Mouse (Mus musculus): ENCODE results near the gene Spns3. TPM values are rescaled to one million over a fixed set of nuclear protein-coding genes. Genes with fewer than 3 reads are reported as not detected.

Spns3 gene
- polyA plus RNA-seq, 1 experiment = 0.02 TPM

- H3K27me3 ChIP-seq (ENCODE audit: control insufficient read depth, insufficient read depth, insufficient read length) = no peaks in the 10 kb centered on the region
- peaks cover 23% of the 10 kb centered on the region for H3K36me3 ChIP-seq (ENCODE audit: control insufficient read depth, insufficient read depth)
- H3K4me3 ChIP-seq = no peak overlapping the region
- H3ac ChIP-seq (ENCODE audit: control insufficient read depth, insufficient read length) = no peak overlapping the region
- TF ChIP-seq MYOD1 (IDR thresholded peaks at IDR 0.05; ENCODE audit: control insufficient read depth in 1 of 3, insufficient read length in 2 of 3, low read depth in 2 of 3) = no peak
- TF ChIP-seq POLR2AphosphoS2 (IDR thresholded peaks at IDR 0.05; ENCODE audit: insufficient read length, low read depth) = no peak
- TF ChIP-seq MYOG (IDR thresholded peaks at IDR 0.05; ENCODE audit: control insufficient read depth in 1 of 3, insufficient read depth in 1 of 3, insufficient read length in 2 of 3, low read depth in 2 of 3) = no peak
- no peak for TF ChIP-seq E2F4 (IDR thresholded peaks at IDR 0.05; ENCODE audit: insufficient read depth)
- no peak for TF ChIP-seq REST (IDR thresholded peaks at IDR 0.05; ENCODE audit: insufficient read depth, insufficient read length)
- no peak for TF ChIP-seq TCF12 (IDR thresholded peaks at IDR 0.05; ENCODE audit: insufficient read depth, poor library complexity, severe bottlenecking)
- TF ChIP-seq MAX (IDR thresholded peaks at IDR 0.05; ENCODE audit: low read depth) = no peak
- TF ChIP-seq CEBPB (IDR thresholded peaks at IDR 0.05; ENCODE audit: insufficient read depth, poor library complexity, severe bottlenecking) = no peak
- TF ChIP-seq SRF (IDR thresholded peaks at IDR 0.05; ENCODE audit: control insufficient read depth, insufficient read length, low read depth) = no peak
- no peak for TF ChIP-seq TCF3 (IDR thresholded peaks at IDR 0.05; ENCODE audit: insufficient read length, low read depth)
- TF ChIP-seq USF1 (IDR thresholded peaks at IDR 0.05; ENCODE audit: low read depth) = no peak
- no peak for TF ChIP-seq POLR2A (IDR thresholded peaks at IDR 0.05; ENCODE audit: insufficient read length, low read depth)
- H3K4me2 ChIP-seq (ENCODE audit: low read depth) = no peak overlapping the region
- no peaks in the 10 kb centered on the region for H3K79me2 ChIP-seq (ENCODE audit: control insufficient read depth, insufficient read depth)
These were observed 97.0 kb downstream of the Spns3 start for GRCm38 (mm10) chr11:72453105-72453953.

DNA sequence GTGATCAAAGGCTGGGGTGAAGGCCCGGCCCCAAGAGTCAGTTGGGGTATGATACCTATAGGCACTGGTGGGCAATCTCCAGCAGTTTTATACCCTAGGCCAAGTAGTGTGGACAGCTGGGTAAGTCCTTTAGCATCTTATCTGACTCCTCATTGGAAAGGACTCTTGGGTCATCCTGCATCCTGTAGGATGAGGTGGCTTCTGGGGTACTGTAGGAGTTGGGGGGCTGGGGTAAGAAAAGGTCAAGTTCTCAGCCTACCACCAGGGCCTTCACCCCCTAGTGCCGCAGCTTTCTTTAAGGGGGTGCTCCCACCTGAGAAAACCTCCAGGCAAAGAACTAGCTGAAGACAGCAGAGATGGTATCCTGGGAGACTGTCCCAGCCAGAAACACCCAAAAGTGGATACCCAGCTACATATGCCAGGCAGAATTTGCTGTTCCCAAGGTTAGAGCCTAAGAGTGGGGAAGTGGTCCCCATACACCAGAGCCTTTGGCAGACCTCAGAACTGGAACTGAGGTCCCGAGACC, 98.1 kb downstream of the Spns3 start:
- Histone ChIP-seq H3K4me3 (no peak overlapping the region), H3K27me3 (ENCODE audit: control insufficient read depth, insufficient read depth, insufficient read length) (no peaks in the 10 kb centered on the region), H3K36me3 (ENCODE audit: control insufficient read depth, insufficient read depth) (peaks cover 32% of the 10 kb centered on the region), H3ac (ENCODE audit: control insufficient read depth, insufficient read length) (no peak overlapping the region), H3K79me2 (ENCODE audit: control insufficient read depth, insufficient read depth) (no peaks in the 10 kb centered on the region), H3K4me2 (ENCODE audit: low read depth) (no peak overlapping the region)
- TF ChIP-seq REST (IDR thresholded peaks at IDR 0.05; ENCODE audit: insufficient read depth, insufficient read length) (no peak), USF1 (IDR thresholded peaks at IDR 0.05; ENCODE audit: low read depth) (no peak), TCF3 (IDR thresholded peaks at IDR 0.05; ENCODE audit: insufficient read length, low read depth) (no peak), CEBPB (IDR thresholded peaks at IDR 0.05; ENCODE audit: insufficient read depth, poor library complexity, severe bottlenecking) (no peak), E2F4 (IDR thresholded peaks at IDR 0.05; ENCODE audit: insufficient read depth) (no peak), MYOD1 (IDR thresholded peaks at IDR 0.05; ENCODE audit: control insufficient read depth in 1 of 3, insufficient read length in 2 of 3, low read depth in 2 of 3) (no peak), POLR2AphosphoS2 (IDR thresholded peaks at IDR 0.05; ENCODE audit: insufficient read length, low read depth) (no peak), MYOG (IDR thresholded peaks at IDR 0.05; ENCODE audit: control insufficient read depth in 1 of 3, insufficient read depth in 1 of 3, insufficient read length in 2 of 3, low read depth in 2 of 3) (no peak), MAX (IDR thresholded peaks at IDR 0.05; ENCODE audit: low read depth) (no peak), SRF (IDR thresholded peaks at IDR 0.05; ENCODE audit: control insufficient read depth, insufficient read length, low read depth) (no peak), TCF12 (IDR thresholded peaks at IDR 0.05; ENCODE audit: insufficient read depth, poor library complexity, severe bottlenecking) (no peak), POLR2A (IDR thresholded peaks at IDR 0.05; ENCODE audit: insufficient read length, low read depth) (no peak)

DNA sequence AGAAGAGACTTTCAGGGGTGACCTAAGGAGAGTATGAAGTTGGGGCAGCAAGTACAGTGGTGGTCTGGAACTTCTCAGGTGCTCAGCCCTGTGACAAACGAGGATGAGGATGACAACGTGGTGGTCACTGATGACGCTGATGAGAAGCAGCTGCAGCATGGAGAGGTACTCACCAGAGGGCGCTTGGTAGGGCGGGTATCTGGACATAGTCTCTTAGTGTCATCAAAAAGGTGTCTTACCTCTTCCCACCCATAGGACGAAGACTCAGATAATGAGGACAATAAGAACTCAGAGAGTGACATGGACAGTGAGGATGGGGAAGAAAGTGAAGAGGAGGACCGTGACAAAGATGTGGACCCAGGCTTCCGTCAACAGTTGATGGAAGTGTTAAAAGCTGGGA, 102.8 kb downstream of the Spns3 start:
- no peak for TF ChIP-seq E2F4 (IDR thresholded peaks at IDR 0.05; ENCODE audit: insufficient read depth)
- TF ChIP-seq TCF12 (IDR thresholded peaks at IDR 0.05; ENCODE audit: insufficient read depth, poor library complexity, severe bottlenecking) = no peak
- no peak for TF ChIP-seq POLR2AphosphoS2 (IDR thresholded peaks at IDR 0.05; ENCODE audit: insufficient read length, low read depth)
- TF ChIP-seq SRF (IDR thresholded peaks at IDR 0.05; ENCODE audit: control insufficient read depth, insufficient read length, low read depth) = no peak
- TF ChIP-seq MAX (IDR thresholded peaks at IDR 0.05; ENCODE audit: low read depth) = no peak
- no peak for TF ChIP-seq USF1 (IDR thresholded peaks at IDR 0.05; ENCODE audit: low read depth)
- TF ChIP-seq CEBPB (IDR thresholded peaks at IDR 0.05; ENCODE audit: insufficient read depth, poor library complexity, severe bottlenecking) = no peak
- TF ChIP-seq REST (IDR thresholded peaks at IDR 0.05; ENCODE audit: insufficient read depth, insufficient read length) = no peak
- TF ChIP-seq MYOG (IDR thresholded peaks at IDR 0.05; ENCODE audit: control insufficient read depth in 1 of 3, insufficient read depth in 1 of 3, insufficient read length in 2 of 3, low read depth in 2 of 3) = no peak
- TF ChIP-seq TCF3 (IDR thresholded peaks at IDR 0.05; ENCODE audit: insufficient read length, low read depth) = no peak
- Histone ChIP-seq H3K4me3 (no peak overlapping the region), H3K79me2 (ENCODE audit: control insufficient read depth, insufficient read depth) (peaks cover 8% of the 10 kb centered on the region), H3ac (ENCODE audit: control insufficient read depth, insufficient read length) (no peak overlapping the region), H3K4me2 (ENCODE audit: low read depth) (no peak overlapping the region), H3K27me3 (ENCODE audit: control insufficient read depth, insufficient read depth, insufficient read length) (no peaks in the 10 kb centered on the region), H3K36me3 (ENCODE audit: control insufficient read depth, insufficient read depth) (peaks cover 56% of the 10 kb centered on the region)

DNA sequence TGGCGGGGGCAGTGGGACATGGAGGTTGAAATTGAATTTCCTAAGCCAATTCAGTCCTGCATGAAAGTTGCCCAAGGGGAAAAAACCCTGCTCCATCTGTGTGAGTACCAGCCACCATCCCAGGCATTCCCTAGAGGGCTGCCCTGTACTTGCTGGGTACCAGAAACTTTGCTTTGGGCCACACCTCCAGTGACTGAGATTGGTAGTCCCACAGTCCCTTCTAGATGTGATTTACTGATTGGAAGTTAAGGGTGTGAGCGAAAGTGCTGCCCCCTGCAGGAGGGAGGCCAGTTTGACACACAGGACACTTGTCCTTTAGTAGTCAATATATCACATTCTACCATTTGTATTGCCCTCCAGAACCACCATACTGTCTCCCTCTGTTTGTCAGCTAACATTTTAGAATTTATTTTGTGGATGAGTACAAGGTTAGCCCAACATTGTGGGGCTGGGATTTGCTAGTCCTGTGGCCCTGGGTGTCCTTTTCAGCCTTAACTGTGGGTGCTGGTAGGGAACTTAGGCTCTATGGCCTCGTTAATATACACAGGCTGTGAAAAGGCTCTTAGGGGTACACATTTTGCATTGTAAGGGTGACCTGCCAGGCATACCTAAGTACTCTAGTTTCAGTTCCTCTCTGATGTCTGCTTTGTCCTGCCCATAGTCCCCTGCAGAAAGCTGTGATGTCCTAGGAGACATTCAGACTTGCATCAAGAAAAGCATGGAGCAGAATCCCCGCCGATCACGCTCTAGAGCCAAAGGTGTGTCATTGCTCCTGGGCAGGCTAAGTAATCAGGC, 103.8 kb downstream of the Spns3 start:
- Histone ChIP-seq H3K4me2 (ENCODE audit: low read depth) (no peak overlapping the region), H3K27me3 (ENCODE audit: control insufficient read depth, insufficient read depth, insufficient read length) (no peaks in the 10 kb centered on the region), H3K4me3 (no peak overlapping the region), H3K36me3 (ENCODE audit: control insufficient read depth, insufficient read depth) (peaks cover 59% of the 10 kb centered on the region), H3ac (ENCODE audit: control insufficient read depth, insufficient read length) (no peak overlapping the region), H3K79me2 (ENCODE audit: control insufficient read depth, insufficient read depth) (peaks cover 18% of the 10 kb centered on the region)
- TF ChIP-seq CEBPB (IDR thresholded peaks at IDR 0.05; ENCODE audit: insufficient read depth, poor library complexity, severe bottlenecking) (no peak), E2F4 (IDR thresholded peaks at IDR 0.05; ENCODE audit: insufficient read depth) (no peak), TCF3 (IDR thresholded peaks at IDR 0.05; ENCODE audit: insufficient read length, low read depth) (no peak), MYOG (IDR thresholded peaks at IDR 0.05; ENCODE audit: control insufficient read depth in 1 of 3, insufficient read depth in 1 of 3, insufficient read length in 2 of 3, low read depth in 2 of 3) (no peak), POLR2A (IDR thresholded peaks at IDR 0.05; ENCODE audit: insufficient read length, low read depth) (no peak)

Other genes starting within 250 kb of the Spns3 start
- 5.9 TPM for gene Xaf1, start 248.9 kb downstream of the Spns3 start, polyA plus RNA-seq (2012; fragmentation: generic; extraction: Trizol)
- gene Fbxo39, start 236.1 kb downstream of the Spns3 start, polyA plus RNA-seq (2012; fragmentation: generic; extraction: Trizol) = 0.02 TPM
- gene Tekt1, start 188.1 kb downstream of the Spns3 start, polyA plus RNA-seq (2012; fragmentation: generic; extraction: Trizol) = not detected
- gene Smtnl2, start 138.8 kb downstream of the Spns3 start, polyA plus RNA-seq (2012; fragmentation: generic; extraction: Trizol) = 2.0 TPM
- not detected for gene Ggt6, start 115.0 kb downstream of the Spns3 start, polyA plus RNA-seq (2012; fragmentation: generic; extraction: Trizol)
- gene Mybbp1a, start 109.2 kb downstream of the Spns3 start, polyA plus RNA-seq (2012; fragmentation: generic; extraction: Trizol) = 138 TPM
- gene Spns2, start 60.6 kb downstream of the Spns3 start, polyA plus RNA-seq (2012; fragmentation: generic; extraction: Trizol) = 0.10 TPM
- 13.2 TPM for gene Ube2g1, start 56.8 kb upstream of the Spns3 start, polyA plus RNA-seq (2012; fragmentation: generic; extraction: Trizol)
- 16.7 TPM for gene Ankfy1, start 139.5 kb upstream of the Spns3 start, polyA plus RNA-seq (2012; fragmentation: generic; extraction: Trizol)
- gene Cyb5d2, start 245.6 kb upstream of the Spns3 start, polyA plus RNA-seq (2012; fragmentation: generic; extraction: Trizol) = 6.9 TPM
- 8.1 TPM for gene Zzef1, start 245.7 kb upstream of the Spns3 start, polyA plus RNA-seq (2012; fragmentation: generic; extraction: Trizol)

Measured in myocyte (in vitro differentiated cells).